ENCODE assay signal across 18 mouse cellular contexts in genomic region chr6:24262578-24262977, GRCm38 (mm10).
DNase-seq lines count a peak whose midpoint lies in the region; ATAC-seq and TF ChIP-seq lines count a peak whose summit lies in the region.
"Had no signal": no experiment of that assay in that cellular context is flagged by ENCODE, and none has a peak within 500 bp of the region (broad histone marks: within the 10 kb centered on the region; RNA-seq: fewer than 3 reads in every experiment).

No protein-coding gene starts in this region.

- TF ChIP-seq CTCF in kidney, adult 2 months (conservative IDR thresholded peaks at IDR 0.05; ENCODE audit: insufficient read depth, insufficient read length, low read depth, low read length): no peak
- TF ChIP-seq CTCF in stomach, postnatal 0 days (IDR thresholded peaks at IDR 0.05; ENCODE audit: low read depth): no peak

- WGBS in kidney, adult 2 months: 26% methylated on average over 5 of the region's 5 CpGs
- WGBS in liver, embryonic 13.5 days (ENCODE audit: insufficient replicate concordance): 50% methylated on average over 5 of the region's 5 CpGs
- 44% methylated on average over 5 of the region's 5 CpGs for WGBS in stomach, postnatal 0 days
- 74% methylated on average over 5 of the region's 5 CpGs for WGBS in heart, embryonic 12.5 days

- no peak for TF ChIP-seq EP300 in stomach, postnatal 0 days (optimal IDR thresholded peaks at IDR 0.05)

- H3K27ac ChIP-seq in kidney, adult 2 months (ENCODE audit: insufficient read depth, low read depth, low read length): no peak overlapping the region
- no peak overlapping the region for H3K27ac ChIP-seq in liver, embryonic 13.5 days
- no peak overlapping the region for H3K27ac ChIP-seq in stomach, postnatal 0 days (replicated peaks)
- H3K27ac ChIP-seq in heart, embryonic 12.5 days (ENCODE audit: poor library complexity, severe bottlenecking): no peak overlapping the region
- H3K27ac ChIP-seq: forebrain, embryonic 13.5 days; lung, embryonic 15.5 days; macrophage; midbrain, embryonic 12.5 days had no signal

- DNase-seq in kidney, adult 2 months: peak; percentile 95
- peak; percentile 40 for DNase-seq in kidney, postnatal 10 days
- DNase-seq in liver, embryonic 13.5 days: no peak
- DNase-seq in stomach, postnatal 0 days (ENCODE audit: low spot score): peak; percentile 55
- no peak for DNase-seq in gastrocnemius, adult 8-10 months (ENCODE audit: low spot score in 2 of 2)
- no peak for DNase-seq in layer of hippocampus, postnatal 10 days (ENCODE audit: low spot score in 2 of 2)
- DNase-seq: cerebellum, postnatal 10 days; right cerebral cortex, postnatal 14 days; thymus, postnatal 4 days had no signal

- ATAC-seq in liver, embryonic 13.5 days (ENCODE audit: low read depth): peak; percentile 55
- peak; percentile 80 for ATAC-seq in stomach, postnatal 0 days (ENCODE audit: low FRiP score, low TSS enrichment)
- no peak for ATAC-seq in cerebellum, adult (ENCODE audit: insufficient number of reproducible peaks, low FRiP score, low TSS enrichment)
- no peak for ATAC-seq in heart, embryonic 12.5 days (ENCODE audit: insufficient number of reproducible peaks, low FRiP score)
- ATAC-seq: CD4-positive, CD25-positive, alpha-beta regulatory T cell, adult 4 months; forebrain, embryonic 13.5 days; inflammation-experienced regulatory T-cells, adult 6 months had no signal

- peaks cover 7% of the 10 kb centered on the region; the same call in 1 of the 2 replicates for H3K4me1 ChIP-seq in kidney, adult 2 months (ENCODE audit: control insufficient read depth, insufficient read depth, low read length)
- no peaks in the 10 kb centered on the region for H3K4me1 ChIP-seq in liver, embryonic 13.5 days (replicated peaks)
- no peaks in the 10 kb centered on the region for H3K4me1 ChIP-seq in stomach, postnatal 0 days (replicated peaks; ENCODE audit: control insufficient read depth, insufficient read depth)
- no peaks in the 10 kb centered on the region for H3K4me1 ChIP-seq in heart, embryonic 12.5 days (replicated peaks)
- H3K4me1 ChIP-seq: forebrain, embryonic 13.5 days; lung, embryonic 15.5 days; midbrain, embryonic 12.5 days had no signal

- H3K9me3 ChIP-seq in liver, embryonic 13.5 days (replicated peaks): no peaks in the 10 kb centered on the region
- H3K9me3 ChIP-seq in stomach, postnatal 0 days (ENCODE audit: control insufficient read depth, low read length): no peaks in the 10 kb centered on the region
- no peaks in the 10 kb centered on the region for H3K9me3 ChIP-seq in heart, embryonic 12.5 days (replicated peaks)
- H3K9me3 ChIP-seq: forebrain, embryonic 13.5 days; G1E; lung, embryonic 15.5 days; midbrain, embryonic 12.5 days had no signal

- no peak overlapping the region for H3K9ac ChIP-seq in liver, embryonic 13.5 days
- no peak overlapping the region for H3K9ac ChIP-seq in stomach, postnatal 0 days (ENCODE audit: low read length)
- no peak overlapping the region for H3K9ac ChIP-seq in heart, embryonic 12.5 days
- H3K9ac ChIP-seq: forebrain, embryonic 13.5 days; lung, embryonic 15.5 days; midbrain, embryonic 12.5 days had no signal

- no peaks in the 10 kb centered on the region for H3K36me3 ChIP-seq in kidney, adult 2 months (ENCODE audit: control insufficient read depth, insufficient read depth, low read length)
- no peaks in the 10 kb centered on the region for H3K36me3 ChIP-seq in liver, embryonic 13.5 days
- no peaks in the 10 kb centered on the region for H3K36me3 ChIP-seq in stomach, postnatal 0 days (ENCODE audit: control insufficient read depth, insufficient read depth, low read length)
- no peaks in the 10 kb centered on the region for H3K36me3 ChIP-seq in heart, embryonic 12.5 days
- H3K36me3 ChIP-seq: G1E; lung, embryonic 15.5 days; midbrain, embryonic 12.5 days had no signal

- H3K4me3 ChIP-seq in kidney, adult 2 months (ENCODE audit: insufficient read depth, low read depth, low read length): no peak overlapping the region
- no peak overlapping the region for H3K4me3 ChIP-seq in liver, embryonic 13.5 days (replicated peaks)
- no peak overlapping the region for H3K4me3 ChIP-seq in stomach, postnatal 0 days (ENCODE audit: low read depth, low read length)
- H3K4me3 ChIP-seq in heart, embryonic 12.5 days: no peak overlapping the region
- H3K4me3 ChIP-seq: forebrain, embryonic 13.5 days; lung, embryonic 15.5 days; midbrain, embryonic 12.5 days had no signal

- no peak for TF ChIP-seq POLR2A in kidney, adult 2 months (IDR thresholded peaks at IDR 0.05; ENCODE audit: low read depth, low read length)

- H3K27me3 ChIP-seq in kidney, adult 2 months (replicated peaks; ENCODE audit: control insufficient read depth, insufficient read depth, low read length): no peaks in the 10 kb centered on the region
- no peaks in the 10 kb centered on the region for H3K27me3 ChIP-seq in liver, embryonic 13.5 days
- H3K27me3 ChIP-seq in stomach, postnatal 0 days (ENCODE audit: control insufficient read depth, insufficient read depth, low read length): no peaks in the 10 kb centered on the region
- no peaks in the 10 kb centered on the region for H3K27me3 ChIP-seq in heart, embryonic 12.5 days (replicated peaks)
- H3K27me3 ChIP-seq: forebrain, embryonic 13.5 days; lung, embryonic 15.5 days; midbrain, embryonic 12.5 days had no signal

- H3K4me2 ChIP-seq in liver, embryonic 13.5 days: no peak overlapping the region
- H3K4me2 ChIP-seq in stomach, postnatal 0 days (replicated peaks; ENCODE audit: low read depth): no peak overlapping the region
- no peak overlapping the region for H3K4me2 ChIP-seq in heart, embryonic 12.5 days
- H3K4me2 ChIP-seq: forebrain, embryonic 13.5 days; lung, embryonic 15.5 days; midbrain, embryonic 12.5 days had no signal

Comparison
In these comparisons a context has a peak if more than half of its experiments do, and no peak if none do; other contexts are left out.
1. DNase-seq: peak in kidney, adult 2 months (single experiment), kidney, postnatal 10 days (single experiment) and stomach, postnatal 0 days (single experiment); none in liver, embryonic 13.5 days (single experiment), gastrocnemius, adult 8-10 months (0 of 2) and layer of hippocampus, postnatal 10 days (0 of 2).
2. ATAC-seq: peak in liver, embryonic 13.5 days (single experiment) and stomach, postnatal 0 days (single experiment); none in cerebellum, adult (single experiment) and heart, embryonic 12.5 days (single experiment).